Mouse (Mus musculus): ENCODE data around the gene Ints13.

Gene Ints13

DNA sequence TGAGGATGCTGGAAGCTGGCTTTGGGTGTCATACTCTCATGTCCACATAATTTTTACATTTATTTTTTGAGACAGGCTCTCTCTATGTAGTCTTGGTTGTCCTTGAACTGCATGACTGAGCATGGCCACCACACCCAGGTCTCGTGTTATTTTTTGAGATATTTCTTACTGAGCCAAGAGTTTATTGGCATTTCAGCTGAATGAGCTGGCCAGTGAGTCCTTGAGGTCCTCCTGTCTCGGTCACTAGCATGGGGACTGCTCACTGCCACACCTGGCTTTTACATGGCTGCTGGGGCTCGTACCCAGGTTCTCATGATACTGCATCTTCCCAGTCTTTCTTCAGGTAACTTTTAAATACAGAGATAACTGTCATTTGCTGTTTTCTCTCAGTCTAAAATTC lies 37.2 kb downstream of the Ints13 start:
- DNase-seq (ENCODE audit: low read depth, low spot score) = no peak

GRCm38 (mm10) chr6:146538661-146539060 lies 39.0 kb downstream of the Ints13 start:
- DNase-seq (ENCODE audit: low read depth, low spot score) = no peak

DNA sequence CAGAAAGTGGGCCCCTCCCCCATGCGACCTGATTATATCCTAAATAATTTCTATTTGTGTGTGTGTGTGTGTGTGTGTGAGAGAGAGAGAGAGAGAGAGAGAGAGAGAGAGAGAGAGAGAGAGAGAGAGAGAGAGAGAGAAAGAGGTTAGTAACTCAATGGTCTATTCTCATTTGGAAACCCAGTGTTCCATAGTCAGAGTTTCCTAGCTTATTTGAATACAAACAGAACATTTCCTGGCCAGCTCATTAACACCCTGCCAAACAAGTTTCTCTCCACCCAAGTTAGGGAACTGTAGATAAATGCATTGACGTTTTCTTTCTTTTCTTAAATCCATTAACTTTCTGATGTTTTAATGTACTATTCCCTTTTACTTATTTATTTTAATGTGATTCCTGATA lies 39.6 kb downstream of the Ints13 start:
- no peak for DNase-seq (ENCODE audit: low read depth, low spot score)

DNA sequence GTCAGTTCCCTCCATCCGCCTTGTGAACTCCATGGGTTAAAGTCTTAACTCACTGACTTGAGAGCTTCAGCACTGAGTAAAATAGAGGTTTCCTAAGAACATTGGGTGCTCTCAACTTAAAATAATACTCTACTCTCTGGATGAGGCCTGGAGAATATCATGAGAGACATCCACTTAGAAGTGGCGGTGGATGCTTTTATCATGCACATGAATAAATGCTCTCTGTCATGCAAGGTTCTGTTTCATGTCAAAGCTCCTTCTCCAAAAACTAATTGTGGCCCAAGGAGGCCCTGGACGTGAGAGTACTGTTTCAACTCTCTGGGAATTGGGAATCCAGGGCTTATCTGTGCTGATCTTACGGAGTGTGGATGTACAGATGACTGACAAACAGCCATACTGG lies 40.5 kb downstream of the Ints13 start:
- DNase-seq (ENCODE audit: low read depth, low spot score) = no peak

- DNase-seq (ENCODE audit: low read depth, low spot score) = no peak
These were observed 42.1 kb downstream of the Ints13 start for GRCm38 (mm10) chr6:146535501-146535900.

GRCm38 (mm10) chr6:146533146-146533545 lies 44.5 kb downstream of the Ints13 start:
- no peak for DNase-seq (ENCODE audit: low read depth, low spot score)

- DNase-seq (ENCODE audit: low read depth, low spot score) = no peak
These were observed 46.9 kb downstream of the Ints13 start for GRCm38 (mm10) chr6:146530769-146531168.

DNA sequence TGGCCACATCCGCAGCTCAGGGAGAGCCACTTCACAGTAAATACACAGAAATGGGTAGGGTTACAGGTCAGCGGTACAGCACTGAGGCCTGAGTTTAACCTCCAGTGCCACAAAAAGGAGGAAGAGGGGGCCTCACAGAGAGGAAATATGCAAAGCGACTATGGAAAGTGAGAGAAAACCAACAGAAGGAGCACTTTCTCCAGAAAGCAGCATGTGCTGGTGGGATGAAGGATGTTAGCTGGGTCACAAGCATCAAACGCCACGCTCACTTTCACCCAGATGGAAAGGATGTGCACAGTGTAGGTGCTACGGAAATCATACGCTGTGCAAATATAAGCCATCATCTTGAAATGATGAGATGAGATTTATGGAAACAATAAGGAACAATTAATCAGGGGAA lies 47.3 kb downstream of the Ints13 start:
- no peak for DNase-seq (ENCODE audit: low read depth, low spot score)

DNA sequence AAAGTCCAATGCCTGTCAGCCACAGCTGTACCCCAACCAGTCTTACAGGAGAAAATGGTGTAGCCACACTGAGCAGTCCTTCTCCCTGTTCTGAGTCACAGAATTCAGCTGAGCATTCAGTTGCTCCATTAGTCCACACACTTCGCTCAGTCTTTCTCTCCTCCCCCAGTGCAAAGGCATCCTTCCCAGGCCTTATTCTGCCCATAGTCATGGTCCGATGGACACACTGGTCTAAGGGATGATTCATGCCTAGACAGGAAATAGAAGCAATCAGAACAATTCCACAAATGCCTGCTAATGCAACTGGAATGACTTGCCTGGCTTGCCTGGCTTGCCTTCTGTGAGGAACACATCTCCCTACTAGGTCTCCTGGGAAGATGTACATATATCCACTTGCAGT lies 50.1 kb downstream of the Ints13 start:
- no peak for DNase-seq (ENCODE audit: low read depth, low spot score)

GRCm38 (mm10) chr6:146525500-146525899 lies 52.1 kb downstream of the Ints13 start:
- DNase-seq (ENCODE audit: low read depth, low spot score) = no peak

DNA sequence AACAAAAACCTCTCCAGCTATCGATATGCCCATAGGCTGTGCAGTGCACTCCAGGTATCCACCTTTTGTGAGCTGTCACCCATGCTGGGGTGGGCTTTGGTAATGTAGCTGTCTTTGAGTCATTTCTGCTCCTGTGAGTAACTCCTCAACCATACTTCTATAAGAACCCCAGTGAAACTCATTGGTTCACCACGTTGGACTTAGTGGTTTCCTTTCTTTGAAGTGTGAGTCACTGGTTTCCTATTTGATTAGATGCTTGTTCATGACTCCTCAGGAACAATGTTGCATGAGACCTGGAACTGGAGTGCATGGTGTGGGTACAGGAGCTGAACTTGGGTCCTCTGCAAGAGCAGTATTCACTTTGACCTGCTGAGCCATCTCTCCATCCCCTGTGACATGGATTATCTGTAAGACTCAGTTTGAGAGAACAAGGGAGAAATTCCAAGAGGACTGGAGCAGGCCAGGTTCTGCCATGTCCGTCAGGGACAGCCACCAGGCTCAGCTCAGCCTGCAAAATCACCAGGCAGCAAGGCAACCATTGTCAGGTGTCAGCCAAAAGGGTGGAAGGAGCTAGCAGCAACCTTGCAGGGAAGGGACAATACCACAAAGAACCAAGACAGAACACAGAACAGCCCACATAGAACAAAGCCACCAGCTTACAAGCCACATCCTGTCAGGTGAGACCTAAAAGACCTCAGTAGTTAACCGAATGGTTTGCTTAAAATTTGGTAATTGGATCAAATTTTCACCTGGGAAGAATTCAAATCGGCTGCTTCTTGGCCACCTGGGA lies 56.0 kb downstream of the Ints13 start:
- no peak for DNase-seq (ENCODE audit: low read depth, low spot score)

DNA sequence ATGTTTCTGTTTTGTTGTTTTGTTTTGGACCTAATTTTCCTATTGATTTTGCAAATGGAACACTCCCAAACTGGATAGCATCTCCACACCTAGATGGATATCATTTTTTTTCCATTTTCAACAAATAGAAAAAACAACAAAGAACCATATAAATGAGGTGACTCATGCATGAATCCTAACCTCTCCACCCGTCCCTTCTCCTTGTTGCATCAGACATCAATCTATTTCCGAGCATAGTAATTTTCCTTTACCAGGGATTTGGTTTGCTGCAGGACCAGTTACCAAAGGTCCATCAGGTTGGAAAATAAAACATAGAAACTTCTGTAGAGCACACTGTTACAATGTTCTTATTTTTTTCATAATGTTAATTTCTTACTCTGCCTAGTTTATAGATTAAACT lies 58.6 kb downstream of the Ints13 start:
- no peak for DNase-seq (ENCODE audit: low read depth, low spot score)

GRCm38 (mm10) chr6:146515936-146516335 lies 61.7 kb downstream of the Ints13 start:
- DNase-seq (ENCODE audit: low read depth, low spot score) = no peak

DNA sequence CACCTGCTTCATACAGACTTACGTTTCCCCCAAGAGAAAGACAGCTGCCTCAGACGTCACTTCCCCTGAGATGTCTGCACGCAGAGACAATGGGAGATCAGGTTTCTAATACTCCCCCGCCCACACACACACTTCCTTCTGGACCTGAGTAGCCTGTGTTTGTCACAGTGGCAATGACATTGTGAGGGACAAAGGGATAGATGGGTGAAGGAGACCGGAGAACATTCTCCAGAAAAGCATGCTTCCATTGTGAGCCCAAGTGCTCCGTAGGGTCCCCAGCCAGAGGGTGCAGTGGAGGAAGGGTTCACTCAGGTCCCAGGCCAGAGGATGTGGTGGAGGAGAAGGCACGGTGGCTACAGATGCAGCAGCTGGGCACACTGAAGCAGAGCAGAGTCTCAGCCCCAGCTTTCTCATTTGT lies 63.1 kb downstream of the Ints13 start:
- DNase-seq (ENCODE audit: low read depth, low spot score) = no peak

GRCm38 (mm10) chr6:146513899-146514298 lies 63.7 kb downstream of the Ints13 start:
- no peak for DNase-seq (ENCODE audit: low read depth, low spot score)

GRCm38 (mm10) chr6:146513384-146513783 lies 64.3 kb downstream of the Ints13 start:
- no peak for DNase-seq (ENCODE audit: low read depth, low spot score)

- no peak for DNase-seq (ENCODE audit: low read depth, low spot score)
These were observed 66.1 kb downstream of the Ints13 start for GRCm38 (mm10) chr6:146511511-146511910.

DNA sequence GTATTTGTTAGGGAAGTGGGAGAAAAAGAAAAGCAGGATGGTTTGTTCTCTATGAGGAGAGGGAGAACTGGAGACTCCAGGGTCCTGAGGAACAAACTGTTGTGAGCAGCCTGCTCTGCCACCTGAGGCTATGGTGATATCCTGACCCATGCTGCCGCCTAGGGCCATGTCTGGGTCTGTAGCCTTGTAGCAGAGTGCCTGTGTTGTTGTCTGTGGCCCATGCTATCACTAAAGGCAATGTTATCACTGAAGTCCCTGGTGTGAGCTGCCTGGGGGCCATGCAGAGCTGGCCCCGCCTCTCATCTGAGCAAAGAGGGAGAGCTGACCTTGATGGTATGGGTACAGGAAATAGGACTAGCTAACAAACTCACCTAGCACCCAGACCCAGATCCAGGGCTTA lies 67.7 kb downstream of the Ints13 start:
- no peak for DNase-seq (ENCODE audit: low read depth, low spot score)

GRCm38 (mm10) chr6:146504459-146504858 lies 73.2 kb downstream of the Ints13 start:
- no peak for DNase-seq (ENCODE audit: low read depth, low spot score)

- no peak for DNase-seq (ENCODE audit: low read depth, low spot score)
These were observed 74.8 kb downstream of the Ints13 start for GRCm38 (mm10) chr6:146502856-146503255.

GRCm38 (mm10) chr6:146501866-146502804 lies 75.5 kb downstream of the Ints13 start, which contains the start of gene Itpr2:
TSS of gene Itpr2 (minus strand) at chr6:146502223.
- DNase-seq (ENCODE audit: low read depth, low spot score) = no peak

GRCm38 (mm10) chr6:146501316-146501865 lies 76.2 kb downstream of the Ints13 start:
- no peak for DNase-seq (ENCODE audit: low read depth, low spot score)

Data from brain, embryonic 18.5 days (tissue).